Mouse (Mus musculus): ENCODE measurements around the gene Gm49322. TPM values are rescaled to one million over a fixed set of nuclear protein-coding genes. Genes with fewer than 3 reads are reported as not detected.

Gene Gm49322
- total and polyA plus RNA-seq, 3 experiments = 0.82 to 2.8 (median 2.2) TPM

DNA sequence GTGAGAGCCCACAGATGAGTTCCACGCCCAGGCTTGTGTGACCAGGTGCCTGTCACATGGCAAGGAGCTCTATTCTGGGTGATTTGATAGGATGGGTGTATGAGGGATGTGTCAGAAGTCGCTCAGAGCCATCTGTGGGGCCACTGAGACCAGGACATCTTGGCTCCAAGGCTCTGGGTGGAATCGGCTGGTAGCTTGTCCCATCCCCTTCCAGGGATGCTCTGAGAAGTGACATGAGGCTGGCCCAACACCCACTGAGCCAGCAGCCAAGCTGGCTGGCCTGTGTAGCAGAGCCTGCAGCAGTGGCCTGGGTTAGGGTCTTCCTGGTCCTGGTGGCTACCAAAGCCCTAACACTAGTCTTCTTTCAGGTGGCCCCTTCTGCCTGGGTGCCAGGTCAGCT is 2.6 kb downstream of the Gm49322 start:
- Histone ChIP-seq H3K4me1 (ENCODE audit: insufficient read depth, low read depth, low read length) (peaks cover 70% of the 10 kb centered on the region), H3K36me3 (replicated peaks) (peaks cover 94% of the 10 kb centered on the region), H3K27me3 (ENCODE audit: insufficient read depth, low read length) (no peaks in the 10 kb centered on the region), H3K4me3 (ENCODE audit: low read depth, low read length) (no peak overlapping the region), H3K9me3 (replicated peaks) (no peaks in the 10 kb centered on the region)
- DNase-seq (ENCODE audit: low spot score) (no peak), ATAC-seq (ENCODE audit: extremely low read depth, insufficient number of reproducible peaks, low FRiP score, poor library complexity, severe bottlenecking) (no peak)
- TF ChIP-seq POLR2AphosphoS5 (IDR thresholded peaks at IDR 0.05; ENCODE audit: insufficient replicate concordance, low read depth, low read length) (no peak), GATA2 (IDR thresholded peaks at IDR 0.05; ENCODE audit: borderline replicate concordance, low read depth, low read length) (no peak), GATA1 (IDR thresholded peaks at IDR 0.05; ENCODE audit: borderline replicate concordance, low read length) (no peak), TAL1 (conservative IDR thresholded peaks at IDR 0.05; ENCODE audit: low read depth, low read length) (no peak), CTCF (IDR thresholded peaks at IDR 0.05; ENCODE audit: low read depth, low read length) (no peak)

DNA sequence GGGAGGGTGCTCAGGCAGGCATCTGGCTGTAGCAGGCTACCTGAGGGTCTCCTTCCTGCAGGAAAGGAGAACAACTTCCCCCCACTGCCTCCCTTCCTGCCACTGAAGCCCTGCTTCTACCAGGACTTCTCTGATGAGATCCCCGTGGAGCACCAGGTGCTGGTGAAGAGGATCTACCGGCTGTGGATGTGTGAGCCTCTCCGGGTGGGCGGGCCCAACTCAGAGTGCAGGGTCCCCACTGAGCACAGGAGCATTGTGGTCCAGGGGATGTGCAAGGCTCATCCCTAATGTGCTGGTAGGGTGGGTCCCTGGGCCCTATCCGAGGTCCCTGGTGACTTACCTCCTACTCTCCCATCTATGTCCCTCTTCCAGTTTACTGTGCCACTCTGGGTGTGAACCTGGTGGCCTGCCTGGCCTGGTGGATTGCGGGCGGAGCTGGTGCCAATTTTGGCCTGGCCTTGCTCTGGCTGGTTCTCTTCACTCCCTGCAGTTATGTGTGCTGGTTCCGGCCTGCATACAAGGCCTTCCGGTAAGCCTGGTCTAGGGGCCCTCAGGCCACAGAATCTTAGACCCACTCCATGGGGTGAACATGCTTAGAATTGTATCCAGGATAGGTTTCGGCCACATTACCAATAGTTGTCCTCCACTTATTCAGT is 3.6 kb downstream of the Gm49322 start:
- H3K9me3 ChIP-seq (replicated peaks) = no peaks in the 10 kb centered on the region
- peaks cover 97% of the 10 kb centered on the region for H3K36me3 ChIP-seq (replicated peaks)
- ATAC-seq (ENCODE audit: extremely low read depth, insufficient number of reproducible peaks, low FRiP score, poor library complexity, severe bottlenecking) (no peak), DNase-seq (ENCODE audit: low spot score) (no peak)
- H3K4me3 ChIP-seq (ENCODE audit: low read depth, low read length) = no peak overlapping the region
- peaks cover 63% of the 10 kb centered on the region for H3K4me1 ChIP-seq (ENCODE audit: insufficient read depth, low read depth, low read length)
- TF ChIP-seq GATA2 (IDR thresholded peaks at IDR 0.05; ENCODE audit: borderline replicate concordance, low read depth, low read length) (no peak), GATA1 (IDR thresholded peaks at IDR 0.05; ENCODE audit: borderline replicate concordance, low read length) (no peak), TAL1 (conservative IDR thresholded peaks at IDR 0.05; ENCODE audit: low read depth, low read length) (no peak), POLR2AphosphoS5 (IDR thresholded peaks at IDR 0.05; ENCODE audit: insufficient replicate concordance, low read depth, low read length) (no peak), CTCF (IDR thresholded peaks at IDR 0.05; ENCODE audit: low read depth, low read length) (no peak)
- no peaks in the 10 kb centered on the region for H3K27me3 ChIP-seq (ENCODE audit: insufficient read depth, low read length)

DNA sequence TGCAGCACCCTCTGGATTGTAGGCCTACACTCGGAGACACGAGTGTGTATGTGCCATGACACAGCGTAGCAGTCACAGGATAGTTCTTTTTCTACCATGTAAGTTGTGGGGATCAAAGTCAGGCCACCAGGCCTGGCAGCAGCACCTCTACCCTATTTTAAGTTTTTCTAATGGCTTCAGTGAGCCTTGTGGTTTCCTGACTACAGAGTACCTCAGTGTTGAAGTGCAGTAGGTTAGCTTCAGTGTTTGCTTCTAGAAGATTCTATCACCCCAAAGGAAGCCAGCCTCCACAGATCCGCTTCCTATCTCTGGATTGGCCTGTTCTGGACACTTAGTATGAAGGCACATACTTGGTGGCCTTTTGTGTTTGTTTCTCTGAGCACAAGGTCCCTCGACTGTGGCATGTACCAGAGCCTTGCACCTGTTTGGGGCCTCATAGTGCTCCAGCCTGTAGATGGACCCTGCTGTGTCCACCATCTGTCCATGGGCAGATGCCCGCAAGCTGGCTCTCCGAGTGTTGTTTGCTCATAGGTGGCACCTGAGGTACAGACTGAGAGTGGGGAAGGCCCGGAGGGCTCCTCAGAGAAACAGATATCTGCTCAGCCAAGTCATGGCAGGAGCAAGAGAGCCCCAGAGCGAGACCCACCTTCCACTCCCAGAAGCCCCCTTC is 4.4 kb downstream of the Gm49322 start:
- Histone ChIP-seq H3K4me1 (ENCODE audit: insufficient read depth, low read depth, low read length) (peaks cover 56% of the 10 kb centered on the region), H3K36me3 (replicated peaks) (peaks cover 97% of the 10 kb centered on the region), H3K4me3 (ENCODE audit: low read depth, low read length) (no peak overlapping the region), H3K9me3 (replicated peaks) (no peaks in the 10 kb centered on the region), H3K27me3 (ENCODE audit: insufficient read depth, low read length) (no peaks in the 10 kb centered on the region)
- DNase-seq (ENCODE audit: low spot score) (no peak), ATAC-seq (ENCODE audit: extremely low read depth, insufficient number of reproducible peaks, low FRiP score, poor library complexity, severe bottlenecking) (no peak)
- no peak for TF ChIP-seq GATA1 (IDR thresholded peaks at IDR 0.05; ENCODE audit: borderline replicate concordance, low read length)
- TF ChIP-seq GATA2 (IDR thresholded peaks at IDR 0.05; ENCODE audit: borderline replicate concordance, low read depth, low read length) = no peak
- TF ChIP-seq TAL1 (conservative IDR thresholded peaks at IDR 0.05; ENCODE audit: low read depth, low read length) = no peak
- no peak for TF ChIP-seq POLR2AphosphoS5 (IDR thresholded peaks at IDR 0.05; ENCODE audit: insufficient replicate concordance, low read depth, low read length)
- no peak for TF ChIP-seq CTCF (IDR thresholded peaks at IDR 0.05; ENCODE audit: low read depth, low read length)

DNA sequence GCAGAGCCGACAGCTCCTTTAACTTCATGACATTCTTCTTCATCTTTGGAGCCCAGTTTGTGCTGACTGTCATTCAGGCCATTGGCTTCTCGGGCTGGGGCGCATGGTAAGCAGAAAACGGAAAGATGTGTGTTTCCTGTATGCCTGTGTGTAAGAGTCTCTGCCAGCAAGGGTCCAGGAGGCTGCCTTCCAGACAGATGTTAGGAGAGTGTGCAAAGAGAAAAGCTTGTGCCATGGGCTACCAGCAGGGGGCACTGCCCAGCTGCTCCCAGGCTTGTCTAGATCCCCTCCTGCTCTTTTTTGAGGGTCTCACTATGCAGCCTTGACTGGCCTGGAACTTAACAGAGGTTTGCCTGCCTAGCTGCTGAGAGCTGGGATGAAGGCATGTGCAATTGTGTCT is 5.2 kb downstream of the Gm49322 start:
- H3K27me3 ChIP-seq (ENCODE audit: insufficient read depth, low read length) = no peaks in the 10 kb centered on the region
- DNase-seq (ENCODE audit: low spot score) = peak; percentile 35
- no peak for ATAC-seq (ENCODE audit: extremely low read depth, insufficient number of reproducible peaks, low FRiP score, poor library complexity, severe bottlenecking)
- TF ChIP-seq CTCF (IDR thresholded peaks at IDR 0.05; ENCODE audit: low read depth, low read length) (peak; percentile 98), GATA1 (IDR thresholded peaks at IDR 0.05; ENCODE audit: borderline replicate concordance, low read length) (no peak)
- H3K4me1 ChIP-seq (ENCODE audit: insufficient read depth, low read depth, low read length) = peaks cover 51% of the 10 kb centered on the region
- no peak overlapping the region for H3K4me3 ChIP-seq (ENCODE audit: low read depth, low read length)
- H3K36me3 ChIP-seq (replicated peaks) = peaks cover 99% of the 10 kb centered on the region
- no peaks in the 10 kb centered on the region for H3K9me3 ChIP-seq (replicated peaks)

GRCm38 (mm10) chr10:80611905-80612304 is 6.1 kb downstream of the Gm49322 start:
- Histone ChIP-seq H3K27me3 (ENCODE audit: insufficient read depth, low read length) (no peaks in the 10 kb centered on the region), H3K4me1 (ENCODE audit: insufficient read depth, low read depth, low read length) (peaks cover 42% of the 10 kb centered on the region), H3K9me3 (replicated peaks) (no peaks in the 10 kb centered on the region), H3K36me3 (replicated peaks) (peaks cover 98% of the 10 kb centered on the region), H3K4me3 (ENCODE audit: low read depth, low read length) (no peak overlapping the region)
- TF ChIP-seq GATA2 (IDR thresholded peaks at IDR 0.05; ENCODE audit: borderline replicate concordance, low read depth, low read length) (no peak), POLR2AphosphoS5 (IDR thresholded peaks at IDR 0.05; ENCODE audit: insufficient replicate concordance, low read depth, low read length) (no peak), GATA1 (IDR thresholded peaks at IDR 0.05; ENCODE audit: borderline replicate concordance, low read length) (no peak), TAL1 (conservative IDR thresholded peaks at IDR 0.05; ENCODE audit: low read depth, low read length) (no peak), CTCF (IDR thresholded peaks at IDR 0.05; ENCODE audit: low read depth, low read length) (no peak)
- ATAC-seq (ENCODE audit: extremely low read depth, insufficient number of reproducible peaks, low FRiP score, poor library complexity, severe bottlenecking) (no peak), DNase-seq (ENCODE audit: low spot score) (no peak)

GRCm38 (mm10) chr10:80613821-80614220 is 8.0 kb downstream of the Gm49322 start:
- TF ChIP-seq CTCF (IDR thresholded peaks at IDR 0.05; ENCODE audit: low read depth, low read length) = no peak
- no peak for TF ChIP-seq GATA2 (IDR thresholded peaks at IDR 0.05; ENCODE audit: borderline replicate concordance, low read depth, low read length)
- no peak for TF ChIP-seq GATA1 (IDR thresholded peaks at IDR 0.05; ENCODE audit: borderline replicate concordance, low read length)
- TF ChIP-seq TAL1 (conservative IDR thresholded peaks at IDR 0.05; ENCODE audit: low read depth, low read length) = no peak
- no peak for TF ChIP-seq POLR2AphosphoS5 (IDR thresholded peaks at IDR 0.05; ENCODE audit: insufficient replicate concordance, low read depth, low read length)
- peaks cover 91% of the 10 kb centered on the region for H3K36me3 ChIP-seq (replicated peaks)
- peaks cover 24% of the 10 kb centered on the region for H3K4me1 ChIP-seq (ENCODE audit: insufficient read depth, low read depth, low read length)
- H3K4me3 ChIP-seq (ENCODE audit: low read depth, low read length) = no peak overlapping the region
- no peaks in the 10 kb centered on the region for H3K27me3 ChIP-seq (ENCODE audit: insufficient read depth, low read length)
- DNase-seq (ENCODE audit: low spot score) (no peak), ATAC-seq (ENCODE audit: extremely low read depth, insufficient number of reproducible peaks, low FRiP score, poor library complexity, severe bottlenecking) (no peak)
- H3K9me3 ChIP-seq (replicated peaks) = no peaks in the 10 kb centered on the region
